Mouse (Mus musculus) cerebellum, adult 9-11 months (tissue): Measurements from ENCODE around the gene Dexi.

Experiments used
- DNase-seq: peaks from one replicate; pipeline ENCODE4 v3.0.0; 2022

Dexi gene

DNA sequence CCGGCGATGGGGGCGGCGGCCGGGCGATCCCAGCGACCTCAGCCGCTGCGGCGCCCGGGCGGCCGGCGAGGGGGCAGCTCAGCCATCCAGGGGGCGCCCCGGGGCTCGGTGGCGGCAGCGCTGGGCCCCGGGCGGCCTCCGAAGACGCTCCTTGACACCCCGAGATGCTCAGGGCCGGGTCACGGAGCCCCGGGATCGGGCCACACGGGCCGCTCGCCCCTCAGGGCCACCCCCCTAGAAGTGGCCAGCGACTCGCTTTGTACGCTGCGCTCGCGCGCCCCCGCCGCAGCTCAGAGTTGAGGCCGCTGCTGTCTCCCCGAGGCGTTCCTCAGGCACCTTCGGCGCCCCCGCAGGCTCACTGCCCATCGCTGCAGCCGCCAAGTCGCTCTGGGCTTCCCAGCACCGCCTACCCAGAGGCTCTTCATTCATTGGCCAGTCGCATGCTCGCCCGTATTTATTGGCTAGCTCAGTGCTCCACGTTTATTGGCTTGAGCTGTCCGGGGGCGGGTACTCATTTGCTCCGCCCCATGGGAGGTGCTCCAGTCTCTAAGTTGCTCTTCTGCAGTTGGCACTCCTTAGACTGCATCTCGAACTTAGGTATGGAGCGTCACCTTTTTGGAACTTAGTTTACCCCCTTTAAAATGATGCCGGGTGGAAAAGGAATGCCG, at the start of gene Dexi:
Gene Dexi (minus strand): TSS at position 357 of the 668 bp plus-strand sequence.
- peak; percentile 99 for DNase-seq

DNA sequence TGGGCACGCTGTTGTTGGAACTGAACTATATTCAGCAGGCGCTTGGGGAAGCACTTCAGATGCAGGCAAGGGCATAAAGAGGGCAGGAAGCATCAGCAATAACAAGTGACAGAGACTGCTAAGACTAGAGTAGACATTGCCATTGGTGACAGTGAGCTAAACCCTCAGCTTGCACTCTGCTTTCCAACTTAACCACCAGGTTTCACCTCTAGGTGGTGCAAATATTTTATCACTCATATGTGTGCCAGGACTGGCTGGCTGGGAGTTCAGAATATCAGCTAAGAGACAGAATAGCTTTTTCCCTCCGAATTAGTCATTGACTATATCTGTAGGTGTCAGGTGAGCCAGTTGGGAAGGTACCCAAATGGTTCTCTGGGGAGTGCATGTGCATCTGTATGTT, 43.7 kb upstream of the Dexi start:
- no peak for DNase-seq

DNA sequence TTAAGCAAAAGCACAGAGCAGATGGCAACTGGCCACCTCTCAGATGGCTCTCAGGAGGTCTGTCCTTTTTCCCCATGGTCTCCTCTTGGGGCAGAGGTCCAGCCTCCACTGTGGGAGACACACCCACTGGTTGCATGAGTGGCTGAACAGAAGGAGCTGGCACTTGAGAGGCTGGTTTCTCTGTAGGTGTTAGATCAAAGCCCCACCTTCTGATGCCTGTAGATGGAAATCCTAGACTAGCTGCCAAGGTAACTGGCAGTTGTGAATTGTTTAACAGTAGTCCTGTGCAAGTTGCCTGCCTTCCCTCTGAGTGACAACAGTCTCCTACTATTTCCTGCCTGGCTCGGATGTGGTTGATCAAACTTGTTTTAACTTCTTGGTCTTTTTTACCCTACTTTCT, 42.3 kb upstream of the Dexi start:
- DNase-seq = no peak

DNA sequence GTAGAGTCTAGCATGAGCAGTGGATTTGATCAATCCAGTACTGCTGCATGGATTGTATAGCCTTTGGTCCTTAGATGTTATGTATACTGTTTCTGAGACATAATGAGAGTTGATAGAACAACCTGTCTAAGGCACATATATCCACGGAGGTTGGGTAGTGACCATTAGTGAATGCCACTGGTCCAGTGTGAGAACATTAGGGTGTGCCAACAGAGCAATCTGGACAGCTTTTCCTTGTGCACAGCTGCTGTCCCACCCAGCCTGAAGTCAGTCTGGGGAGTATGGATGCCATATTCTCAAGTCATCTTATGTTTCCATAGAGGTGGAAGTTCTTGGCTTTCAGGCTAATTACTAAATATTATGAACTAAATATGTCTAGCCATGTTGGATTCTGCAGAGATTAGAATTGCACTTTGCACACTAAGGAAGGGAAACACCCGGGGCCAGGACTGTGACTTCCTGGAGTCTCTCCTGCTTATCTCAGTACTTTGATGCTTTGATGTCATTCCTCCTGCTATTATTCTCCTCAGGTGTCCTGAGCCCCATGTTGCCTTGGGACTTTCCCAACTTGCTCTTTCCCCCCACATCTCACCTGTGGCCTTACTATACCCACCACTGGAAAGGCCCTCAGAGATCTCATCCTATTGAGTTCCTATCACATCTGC, 38.5 kb upstream of the Dexi start:
- no peak for DNase-seq

DNA sequence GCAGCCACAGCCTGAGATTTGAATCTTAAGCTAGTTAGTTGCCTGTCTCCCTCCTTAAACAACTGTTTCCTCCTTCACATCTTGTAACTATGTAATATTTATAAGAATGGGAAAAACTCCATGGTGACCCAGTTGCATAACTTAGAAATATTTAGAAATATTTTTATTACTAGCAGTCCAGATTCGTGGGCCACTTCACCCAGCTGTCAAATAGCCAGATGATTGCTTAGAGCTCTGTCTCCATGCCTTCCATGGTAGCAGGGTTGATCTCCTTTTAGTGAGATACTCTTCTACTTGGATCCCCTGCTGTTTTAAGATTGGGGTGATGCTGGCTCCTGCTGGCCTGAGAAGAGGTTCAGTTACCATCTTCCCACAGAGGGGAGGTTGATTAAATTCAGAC, 35.5 kb upstream of the Dexi start:
- DNase-seq = no peak

DNA sequence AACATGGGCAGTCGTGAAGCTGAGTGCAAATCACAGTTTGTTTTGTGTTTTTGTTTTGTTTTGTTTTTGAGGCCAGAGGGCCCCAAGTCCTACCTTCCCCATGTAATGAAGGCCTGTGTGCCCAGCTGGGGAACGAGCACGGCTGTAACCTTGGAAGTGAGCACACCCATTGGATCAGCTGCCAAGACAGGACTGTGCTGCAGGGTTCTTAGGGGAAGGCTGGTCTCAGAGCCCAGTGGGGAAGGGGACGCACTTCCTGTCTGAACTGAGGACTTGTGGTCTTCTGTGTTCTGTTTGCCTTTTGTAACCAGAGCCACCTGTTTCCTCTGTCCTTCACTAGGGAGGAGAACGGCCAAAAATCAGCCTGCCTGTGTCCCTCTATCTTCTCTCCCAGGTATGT, 34.7 kb upstream of the Dexi start:
- no peak for DNase-seq

DNA sequence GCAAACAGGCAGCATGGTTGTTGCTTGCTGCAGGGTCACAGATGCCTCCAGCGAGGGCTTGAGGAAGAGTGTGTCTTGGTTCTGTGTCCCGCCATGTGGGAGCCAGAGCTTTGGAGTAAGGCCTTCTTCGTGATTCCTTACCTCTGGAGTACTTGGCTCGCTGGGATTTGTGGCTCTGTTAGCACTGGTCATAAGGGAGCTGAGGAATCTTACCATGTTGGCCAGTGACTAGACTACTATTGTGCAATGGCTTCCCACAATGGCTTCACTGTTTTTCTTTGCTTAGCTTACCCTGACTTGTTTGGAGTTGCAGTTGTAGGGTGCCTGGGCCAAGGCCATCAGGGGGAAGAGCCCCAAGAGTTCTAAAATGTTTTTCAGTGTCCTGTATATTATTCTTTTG, 33.1 kb upstream of the Dexi start:
- no peak for DNase-seq

DNA sequence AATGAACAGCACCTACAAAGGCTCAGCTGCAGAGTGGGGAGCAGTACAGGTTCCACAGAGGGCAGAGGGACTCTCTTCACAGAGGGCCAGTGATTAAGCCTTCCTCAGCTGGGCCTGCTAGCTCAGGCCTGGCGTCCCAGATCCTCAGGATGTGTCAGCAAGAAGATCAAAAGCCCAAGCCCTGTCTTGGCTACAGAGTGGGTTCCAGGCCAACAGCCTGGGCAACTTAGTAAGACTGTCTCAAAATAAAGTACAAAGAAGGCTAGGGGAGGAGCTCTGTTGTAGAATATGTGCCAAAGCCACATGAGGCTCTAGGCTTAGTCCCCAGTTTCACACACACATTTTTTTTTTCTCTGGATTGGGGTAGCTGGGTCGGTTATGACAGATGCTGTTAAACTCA, 32.1 kb upstream of the Dexi start:
- no peak for DNase-seq

DNA sequence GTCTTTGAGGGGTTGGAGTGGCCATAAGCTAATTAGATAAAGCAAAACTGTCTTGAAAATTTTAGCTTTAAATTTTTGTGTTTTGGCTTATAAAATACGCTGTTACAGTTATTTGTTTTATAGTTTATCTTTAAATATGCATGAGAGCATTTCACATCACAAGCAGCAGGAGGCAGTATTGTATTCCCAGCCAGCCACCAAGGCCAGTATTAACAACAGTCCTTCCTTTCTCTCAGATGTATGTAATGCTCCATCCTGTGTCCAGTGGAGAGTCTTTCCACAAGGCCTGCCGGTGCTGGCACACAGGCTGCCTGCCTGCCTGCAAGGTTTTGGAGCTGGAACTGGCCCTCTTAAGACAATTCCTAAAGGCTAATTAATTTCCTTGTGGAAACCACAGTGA, 29.0 kb upstream of the Dexi start:
- no peak for DNase-seq

DNA sequence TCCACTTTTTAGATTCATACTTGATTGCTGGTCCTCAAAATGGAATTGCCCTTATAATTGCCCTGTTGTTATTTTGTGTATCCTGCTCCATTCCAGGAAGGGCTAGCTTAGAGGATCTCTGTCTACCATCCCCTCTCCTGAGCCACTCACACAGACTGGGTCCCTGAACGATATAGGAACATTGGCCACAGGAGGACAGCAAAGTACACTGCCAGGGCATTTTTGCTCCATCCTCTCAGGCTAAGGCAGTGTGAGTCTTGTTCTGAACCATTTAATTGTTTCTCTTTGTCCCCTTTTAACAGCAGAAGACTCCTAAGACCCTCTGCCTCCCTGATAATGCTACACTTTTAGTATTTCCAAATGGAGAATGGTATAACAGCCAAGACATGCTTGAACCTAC, 27.9 kb upstream of the Dexi start:
- peak; percentile 56 for DNase-seq

DNA sequence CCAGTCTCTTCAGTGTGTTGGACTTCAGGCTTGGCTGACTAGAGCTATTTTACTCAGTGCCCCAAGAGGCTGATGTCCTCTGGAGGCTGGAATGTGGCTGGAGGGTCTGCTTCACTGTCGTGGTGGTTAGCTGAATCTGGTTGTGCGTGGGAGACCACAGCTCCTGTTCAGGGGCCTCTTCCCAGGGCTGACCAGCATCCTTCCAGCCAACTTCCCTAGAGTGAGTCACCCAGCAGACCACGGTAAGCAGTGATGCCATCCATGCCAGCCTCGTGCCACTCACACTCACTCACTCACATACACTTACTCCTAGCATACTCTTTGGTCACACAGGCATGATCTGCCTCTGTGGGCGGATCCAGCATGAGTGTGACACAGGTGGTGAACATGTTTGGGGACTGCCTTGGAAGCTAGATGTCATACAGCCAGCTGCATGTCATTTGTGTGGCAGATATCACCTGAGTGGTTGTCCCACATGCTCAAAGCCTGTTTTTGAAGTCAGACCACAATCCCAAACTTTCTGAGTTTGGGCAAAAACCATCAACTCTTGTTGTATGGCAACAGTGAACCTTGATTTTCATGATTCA, 27.0 kb upstream of the Dexi start:
- no peak for DNase-seq

DNA sequence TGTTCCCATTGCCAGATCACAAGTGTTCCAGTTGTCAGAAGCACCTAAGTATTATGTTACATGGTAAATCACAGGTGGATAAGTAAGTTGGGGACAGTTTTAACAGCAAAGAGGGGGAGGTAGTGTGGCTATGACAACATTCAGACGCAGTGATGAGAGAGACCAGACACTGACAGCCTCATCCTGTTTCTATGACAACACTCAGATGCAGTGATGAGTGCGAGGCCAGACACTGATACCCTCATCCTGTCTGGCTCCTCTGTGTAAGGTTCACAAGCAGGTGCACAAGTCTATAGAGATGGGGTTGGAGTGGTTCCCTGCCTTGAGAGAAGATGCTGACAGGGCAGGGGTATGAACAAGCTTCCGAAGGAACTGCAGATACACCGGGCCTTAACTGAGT, 24.3 kb upstream of the Dexi start:
- DNase-seq = no peak

DNA sequence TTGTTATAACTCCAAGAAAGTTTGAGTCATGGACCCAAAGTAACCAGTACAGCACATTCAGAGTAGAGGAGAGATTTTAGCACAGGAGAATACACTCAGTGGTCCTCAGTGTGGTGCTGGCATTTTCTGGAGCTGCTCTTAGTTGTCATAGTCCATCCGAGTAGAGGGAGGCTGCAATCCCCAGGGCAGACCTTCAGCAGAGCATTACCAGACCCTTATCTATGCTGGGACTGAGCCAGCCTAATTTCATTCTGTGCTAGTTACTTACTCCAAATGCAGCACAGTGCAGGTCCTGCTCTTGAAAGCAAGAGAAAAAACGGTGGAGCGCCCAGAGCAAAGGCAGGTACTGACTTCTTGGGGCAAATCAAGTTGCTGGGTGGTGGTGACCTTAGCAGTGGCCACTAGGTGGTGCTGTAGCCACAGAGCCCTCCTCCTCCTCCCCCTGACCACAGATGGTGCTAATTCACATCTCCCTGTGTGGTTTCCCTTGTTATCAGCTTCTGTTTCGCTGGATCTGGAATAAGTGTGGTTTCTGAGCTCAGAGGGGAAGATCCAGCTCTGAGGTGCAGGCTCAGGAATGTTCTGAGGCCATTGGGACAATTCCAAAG, 22.5 kb upstream of the Dexi start:
- peak; percentile 80 for DNase-seq

DNA sequence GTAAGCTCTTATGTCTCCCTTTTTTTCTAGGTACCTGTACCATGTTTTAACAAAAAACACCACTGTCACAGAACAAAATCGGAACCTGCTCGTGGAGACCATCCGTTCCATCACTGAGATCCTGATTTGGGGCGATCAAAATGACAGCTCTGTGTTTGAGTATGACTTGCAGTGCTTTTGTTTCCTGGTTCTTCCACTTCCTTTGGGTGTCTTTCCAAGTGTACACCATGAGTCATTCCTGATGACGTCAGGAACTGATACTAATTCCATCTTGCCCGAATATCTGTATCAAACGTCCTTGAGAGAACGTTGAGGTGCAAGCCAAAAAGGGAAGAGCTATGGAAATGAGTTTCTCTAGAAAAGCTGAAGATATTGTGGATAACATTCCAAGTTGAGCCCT, 17.1 kb upstream of the Dexi start:
- no peak for DNase-seq

DNA sequence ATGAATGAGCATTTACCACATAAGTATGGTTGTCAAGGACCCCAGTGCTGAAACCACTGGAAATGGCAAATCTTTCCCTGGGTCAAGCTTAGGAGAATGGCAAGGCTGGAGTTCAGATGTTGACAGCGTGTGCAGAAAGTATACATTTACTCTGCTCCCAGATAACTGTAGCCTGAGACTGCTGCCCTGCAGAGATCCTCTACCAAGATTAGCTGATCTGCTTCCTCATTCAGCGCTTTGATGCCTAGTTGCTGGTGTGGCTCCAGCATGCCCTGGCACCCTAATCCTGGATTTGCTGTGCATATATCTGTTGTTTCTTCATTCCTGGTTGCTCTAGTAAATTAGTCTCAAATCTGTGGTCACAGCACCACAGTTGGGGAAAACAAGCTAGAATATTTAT, 11.0 kb upstream of the Dexi start:
- DNase-seq = no peak

DNA sequence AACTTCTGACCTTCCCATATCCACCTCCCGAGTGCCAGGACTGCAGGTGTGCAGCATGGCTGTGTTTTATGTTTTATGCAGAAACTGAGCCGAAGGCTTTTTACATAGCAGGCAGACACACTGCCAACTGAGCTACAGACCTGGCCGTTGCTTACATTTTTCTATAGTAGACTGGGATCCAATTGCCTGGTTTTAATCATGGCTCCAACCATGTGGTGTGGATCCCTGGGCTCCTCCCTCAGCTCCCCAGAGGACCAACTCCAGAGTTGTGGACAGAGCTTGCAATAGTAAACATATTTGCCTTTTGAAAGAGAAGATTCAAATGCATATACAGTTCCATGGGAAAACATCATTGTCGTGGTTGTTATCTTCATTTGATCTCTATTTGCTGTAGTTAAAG, 8.7 kb upstream of the Dexi start:
- DNase-seq = no peak

DNA sequence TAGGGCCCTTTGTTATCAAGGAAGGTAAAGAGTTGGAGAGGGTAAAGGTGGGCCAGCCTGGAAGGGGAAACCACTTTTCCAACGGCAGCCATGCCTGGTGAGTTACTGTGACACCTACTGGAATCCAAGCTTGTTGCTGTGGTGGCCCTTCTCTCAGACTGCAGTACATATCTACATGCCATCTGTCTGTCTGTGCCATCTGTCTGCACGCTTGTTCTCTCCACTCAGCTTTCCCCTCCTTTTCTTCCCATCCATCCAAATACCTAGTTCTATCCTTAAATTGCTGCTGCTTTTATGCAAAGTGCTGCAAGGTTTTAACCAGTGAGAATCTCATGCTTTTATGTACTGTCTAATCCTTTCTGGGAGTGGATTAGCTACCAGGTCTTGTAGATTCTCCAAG, 6.7 kb upstream of the Dexi start:
- DNase-seq = no peak

DNA sequence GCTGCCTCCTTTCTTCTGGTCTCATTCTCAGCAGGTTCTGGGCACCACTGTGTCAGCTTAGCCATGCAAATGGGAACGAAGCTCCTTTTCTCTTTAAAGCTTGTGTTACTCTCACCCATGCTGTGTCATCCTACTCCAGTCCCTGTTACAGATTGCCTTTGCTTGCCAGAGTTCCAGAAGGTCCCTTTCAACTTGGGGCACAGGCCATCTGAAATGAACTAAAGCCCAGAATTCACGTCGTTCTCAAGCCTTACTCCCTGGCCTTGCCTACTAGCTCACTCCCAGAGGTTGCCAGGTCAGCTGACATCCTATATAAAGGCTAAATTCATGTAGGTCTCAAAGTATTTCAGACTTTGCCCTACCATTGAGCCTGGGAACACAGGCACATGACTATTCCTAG, 6.1 kb upstream of the Dexi start:
- no peak for DNase-seq

DNA sequence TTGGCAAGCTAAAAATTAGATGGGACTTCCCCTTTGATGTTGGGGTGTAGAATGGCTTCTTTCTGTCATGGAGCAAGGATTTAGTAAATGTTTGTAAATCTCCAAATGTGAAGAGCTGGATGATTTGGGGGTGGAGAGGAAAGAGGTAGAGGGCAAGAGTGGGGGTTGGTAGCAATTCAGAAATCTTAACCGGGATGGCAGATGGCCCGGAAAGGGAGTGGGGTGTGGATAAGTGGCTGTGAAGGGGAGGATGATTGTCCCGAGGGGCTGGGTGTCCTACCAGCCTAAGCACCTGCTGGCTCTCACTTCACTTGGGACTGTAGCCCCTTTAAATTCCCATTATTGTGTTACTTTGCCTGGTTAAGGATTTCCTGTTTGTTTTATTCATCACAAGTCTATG, 4.0 kb upstream of the Dexi start:
- peak; percentile 67 for DNase-seq

DNA sequence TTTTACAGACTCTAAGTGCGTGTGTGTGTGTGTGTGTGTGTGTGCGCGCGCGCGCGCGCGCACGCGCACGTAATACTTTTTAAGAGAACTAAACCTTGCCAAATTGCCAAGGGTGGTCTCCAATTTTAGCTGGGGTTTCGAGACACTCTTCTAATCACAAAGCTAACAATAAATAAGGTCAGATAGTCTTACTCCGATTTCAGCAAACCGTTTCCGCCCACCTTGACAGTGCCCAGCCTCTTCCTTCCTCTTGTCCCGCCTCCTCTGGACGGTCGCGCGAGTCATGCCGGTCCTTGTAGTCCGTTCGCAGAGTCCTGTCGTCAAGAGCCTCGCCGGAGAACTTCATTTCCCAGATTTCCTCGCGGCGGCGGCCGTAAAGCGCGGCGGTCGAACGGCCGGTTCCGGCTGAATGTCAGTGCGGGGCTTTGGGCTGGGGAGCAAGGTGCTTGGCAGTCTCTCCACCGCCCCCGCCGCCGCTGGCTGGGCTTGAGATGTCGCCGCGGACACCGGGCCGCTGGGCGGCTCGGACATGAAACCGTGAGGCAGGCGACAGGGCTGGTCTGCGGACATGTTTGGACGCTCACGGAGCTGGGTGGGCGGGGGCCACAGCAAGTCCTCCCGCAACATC, 2.3 kb upstream of the Dexi start, which contains the start of gene Clec16a:
Gene Clec16a (plus strand): TSS at position 345 of the 628 bp plus-strand sequence.
- peak; percentile 97 for DNase-seq

DNA sequence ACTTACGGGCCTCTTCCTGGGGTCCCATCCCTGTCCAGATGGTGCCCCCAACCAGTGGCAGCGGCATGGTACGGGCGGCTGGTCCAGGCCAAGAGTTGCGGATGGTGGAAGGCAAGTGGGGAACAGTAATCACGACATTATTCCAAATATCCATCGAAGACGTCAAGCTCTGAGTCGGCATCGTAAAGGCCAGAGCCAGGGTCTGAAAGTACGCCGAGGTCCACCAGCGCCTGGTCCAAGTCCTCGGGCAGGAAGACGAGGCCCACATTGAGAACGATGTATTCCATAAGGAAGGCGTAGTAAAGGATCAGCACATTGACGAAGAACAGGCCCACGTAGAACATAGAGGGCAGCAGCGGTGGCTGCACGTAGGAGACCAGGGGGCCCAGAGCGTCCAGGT, 588 bp downstream of the Dexi start:
- DNase-seq = peak; percentile 70

DNA sequence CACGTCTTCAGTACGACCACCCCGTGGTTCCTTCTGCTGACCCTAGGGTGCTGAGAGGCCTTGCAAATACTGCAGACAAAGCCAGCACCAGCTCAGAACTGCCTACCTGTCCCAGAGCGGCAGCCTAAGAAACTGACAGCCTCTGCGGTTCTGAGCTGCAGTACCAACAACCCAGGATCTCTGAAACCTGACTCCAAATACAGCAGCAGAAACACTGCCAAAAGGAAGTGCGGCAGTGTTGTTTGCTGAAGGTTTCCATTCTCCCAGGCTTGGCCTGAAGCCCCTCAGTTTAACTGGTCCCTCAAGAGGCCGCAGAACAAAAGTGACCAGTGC, 1.3 kb downstream of the Dexi start:
- peak; percentile 72 for DNase-seq

DNA sequence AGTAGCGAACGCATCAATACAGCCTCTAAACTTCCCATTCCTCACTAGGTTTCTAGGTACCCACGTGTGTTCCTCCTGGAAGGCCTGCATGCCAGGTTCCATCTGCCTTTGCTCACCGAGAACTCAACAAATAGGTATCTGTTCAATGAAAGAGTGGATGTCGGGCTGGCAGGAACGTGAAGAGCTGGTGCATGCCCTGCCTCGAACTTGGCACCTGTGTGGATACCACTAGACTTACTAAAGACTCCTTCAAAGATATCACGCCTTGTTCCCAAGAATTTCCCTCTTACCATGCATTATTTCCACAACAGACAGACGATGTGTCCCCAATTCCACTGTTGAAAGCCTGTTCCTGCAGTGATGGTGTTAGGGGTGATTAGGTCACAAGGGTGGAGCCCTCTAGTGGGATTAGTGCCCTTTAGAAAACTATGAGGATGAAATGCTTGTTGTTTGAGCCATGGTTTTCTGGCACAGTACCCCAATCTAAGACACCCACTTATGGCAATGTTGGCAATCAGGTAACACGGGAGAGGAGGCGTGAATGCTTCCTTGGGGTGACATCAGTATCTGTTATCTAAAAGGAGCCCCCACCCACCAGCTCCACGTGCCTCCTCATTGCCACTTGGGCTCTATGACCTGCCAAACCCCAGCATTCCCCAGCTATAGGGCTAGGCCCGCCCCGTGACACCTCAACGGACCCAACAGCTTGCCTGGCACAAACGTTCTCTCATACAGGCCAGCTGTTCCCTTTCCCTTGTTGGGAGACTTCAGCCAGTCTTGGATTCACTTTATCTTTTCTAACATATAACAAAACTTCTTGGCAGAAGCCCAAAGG, 1.9 kb downstream of the Dexi start:
- peak; percentile 66 for DNase-seq
